Mouse (Mus musculus) kidney, adult 2 months (tissue): ENCODE data around the gene Ptprh.

ENCODE experiments used
- CTCF ChIP-seq: fragments of 200-500 bp; conservative IDR thresholded peaks from 2 replicates; pipeline ENCODE4 v1.5.1; 2011; ENCODE audit warnings: low read depth, mild to moderate bottlenecking, control low read depth, low read length, moderate library complexity, mixed read lengths; ENCODE audit not compliant: insufficient read depth, insufficient read length
- POLR2A ChIP-seq: fragments of 200-500 bp; IDR thresholded peaks from one replicate; pipeline ENCODE4 v1.6.1; 2011; ENCODE audit warnings: low read depth, low read length, control low read depth

GRCm38 (mm10) chr7:4503858-4504257, 100.0 kb downstream of the Ptprh start:
- TF ChIP-seq CTCF = no peak
- TF ChIP-seq POLR2A = no peak
